Mouse (Mus musculus) frontal cortex, postnatal 14 days (tissue): ENCODE measurements around the gene Arhgef33.

Source experiments
- DNase-seq, 2 experiments: peaks; one replicate each; pipeline ENCODE4 v3.0.0; 2022; ENCODE audit warnings: low spot score in 2 of 2

The Arhgef33 gene

GRCm38 (mm10) chr17:80445433-80445832 lies 138.2 kb downstream of the Arhgef33 start:
- DNase-seq, result no peak

GRCm38 (mm10) chr17:80446470-80446869 lies 139.3 kb downstream of the Arhgef33 start:
- no peak for DNase-seq
